Mouse (Mus musculus) spleen, adult 2 months (tissue): ENCODE measurements around the gene Aldh4a1.

Experiments
- CTCF ChIP-seq: fragments of 200-500 bp; IDR thresholded peaks from 2 replicates; pipeline ENCODE4 v1.5.1; 2011; ENCODE audit warnings: mild to moderate bottlenecking, inconsistent platforms; ENCODE audit not compliant: insufficient read depth, insufficient read length, insufficient replicate concordance; ENCODE audit errors: extremely low read depth
- POLR2A ChIP-seq: fragments of 200-500 bp; IDR thresholded peaks from 2 replicates; pipeline ENCODE4 v1.6.1; 2011; ENCODE audit warnings: low read depth, low read length, inconsistent platforms

DNA sequence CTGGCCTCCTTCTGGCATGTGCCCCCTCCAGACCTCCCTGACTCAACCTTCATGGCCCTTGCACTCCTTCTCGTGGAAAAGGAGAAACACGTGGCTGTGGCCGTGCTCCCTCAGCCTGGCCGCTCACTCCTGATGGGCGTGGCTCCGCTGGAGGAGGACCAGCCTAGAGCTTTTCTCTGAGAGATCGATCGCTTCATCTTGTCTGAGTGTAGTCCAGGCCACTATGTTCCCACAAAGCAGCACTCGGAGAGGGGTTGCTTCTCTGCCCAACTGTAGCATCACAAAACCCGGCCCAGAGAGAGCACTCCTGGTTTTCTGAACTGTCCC lies 9.6 kb downstream of the Aldh4a1 start:
- TF ChIP-seq CTCF = no peak
- no peak for TF ChIP-seq POLR2A
